10 mouse cellular contexts compared by ENCODE assay signal in the genomic region with DNA sequence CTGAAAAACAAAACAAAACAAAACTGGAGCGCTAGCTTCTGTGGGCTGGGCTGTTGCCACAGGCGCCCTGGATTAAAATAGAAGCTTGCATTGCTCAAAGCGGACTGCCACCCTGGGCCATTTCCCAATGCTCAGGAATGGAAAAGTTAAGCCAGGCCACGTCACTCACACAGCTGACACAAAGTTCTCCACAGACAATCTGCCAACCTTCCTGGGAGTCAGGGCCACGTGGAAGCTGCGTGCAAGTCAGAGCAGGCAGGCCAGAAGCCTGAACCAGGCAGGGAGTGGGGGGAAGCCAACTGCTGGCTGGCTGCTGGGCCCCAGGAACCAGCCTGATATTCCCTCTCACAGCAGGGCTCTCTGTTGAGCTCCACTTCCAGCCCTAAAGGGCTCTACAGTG. TPM values are rescaled to one million over a fixed set of nuclear protein-coding genes. Genes with fewer than 3 reads are reported as not detected.
DNase-seq lines count a peak whose midpoint lies in the region; ATAC-seq and TF ChIP-seq lines count a peak whose summit lies in the region.
"Had no signal": no experiment of that assay in that cellular context is flagged by ENCODE, and none has a peak within 500 bp of the region (broad histone marks: within the 10 kb centered on the region; RNA-seq: fewer than 3 reads in every experiment).

No protein-coding gene starts in this region.

- peaks cover 22% of the 10 kb centered on the region for H3K4me1 ChIP-seq in liver, adult 2 months (ENCODE audit: control insufficient read depth, insufficient read depth, low read length)
- no peaks in the 10 kb centered on the region for H3K4me1 ChIP-seq in liver, embryonic 11.5 days (replicated peaks; ENCODE audit: control insufficient read depth, insufficient read depth, low read length)
- no peaks in the 10 kb centered on the region for H3K4me1 ChIP-seq in intestine, postnatal 0 days (replicated peaks; ENCODE audit: control insufficient read depth, insufficient read depth, low read length)
- no peaks in the 10 kb centered on the region for H3K4me1 ChIP-seq in hindbrain, embryonic 14.5 days (replicated peaks; ENCODE audit: control insufficient read depth, insufficient read depth, low read length)
- H3K4me1 ChIP-seq: forebrain, embryonic 13.5 days had no signal

- H3K27ac ChIP-seq in liver, adult 2 months (replicated peaks; ENCODE audit: insufficient read depth, low read depth, low read length), result peak overlapping the region; percentile 93
- H3K27ac ChIP-seq in liver, embryonic 11.5 days (ENCODE audit: low read depth, low read length), result no peak overlapping the region
- no peak overlapping the region for H3K27ac ChIP-seq in intestine, postnatal 0 days (ENCODE audit: low read depth, low read length)
- no peak overlapping the region for H3K27ac ChIP-seq in hindbrain, embryonic 14.5 days
- H3K27ac ChIP-seq: forebrain, embryonic 13.5 days had no signal

- no peak for TF ChIP-seq CTCF in liver, adult 2 months (IDR thresholded peaks at IDR 0.05; ENCODE audit: low read depth, low read length)
- no peak for TF ChIP-seq CTCF in intestine, postnatal 0 days (IDR thresholded peaks at IDR 0.05; ENCODE audit: low read depth)

- no peak for ATAC-seq in liver, embryonic 11.5 days (replicated peaks; ENCODE audit: low FRiP score)
- peak; percentile 30; the same call in 1 of the 2 replicates for ATAC-seq in common myeloid progenitor, adult 5-6 weeks (replicated peaks; ENCODE audit: low read depth, poor library complexity, severe bottlenecking)
- ATAC-seq in megakaryocyte progenitor cell, adult 5-6 weeks (replicated peaks; ENCODE audit: poor library complexity), result peak; percentile 74
- no peak for ATAC-seq in intestine, postnatal 0 days
- ATAC-seq in hindbrain, embryonic 14.5 days (ENCODE audit: low FRiP score), result no peak
- ATAC-seq: forebrain, embryonic 13.5 days had no signal

- peak overlapping the region; percentile 64 for H3K9ac ChIP-seq in liver, adult 2 months (ENCODE audit: low read depth, low read length)
- no peak overlapping the region for H3K9ac ChIP-seq in liver, embryonic 11.5 days (ENCODE audit: low read depth, low read length)
- H3K9ac ChIP-seq in intestine, postnatal 0 days (ENCODE audit: low read depth, low read length), result no peak overlapping the region
- no peak overlapping the region for H3K9ac ChIP-seq in hindbrain, embryonic 14.5 days
- H3K9ac ChIP-seq: forebrain, embryonic 13.5 days had no signal

- DNase-seq in liver, adult 2 months (ENCODE audit: extremely low read depth, low read depth, low spot score), result peak; percentile 99
- no peak for DNase-seq in liver, embryonic 11.5 days (ENCODE audit: low spot score)
- DNase-seq in heart, postnatal 14 days, result peak; percentile 57 to 70
- DNase-seq in hindbrain, embryonic 14.5 days (ENCODE audit: low spot score), result no peak

- WGBS in liver, adult 2 months, result 22% methylated on average over 6 of the region's 6 CpGs
- 76% methylated on average over 6 of the region's 6 CpGs for WGBS in liver, embryonic 11.5 days
- WGBS in intestine, postnatal 0 days, result 83% methylated on average over 6 of the region's 6 CpGs
- 60% methylated on average over 6 of the region's 6 CpGs for WGBS in hindbrain, embryonic 14.5 days

- no peaks in the 10 kb centered on the region for H3K79me2 ChIP-seq in liver, adult 2 months (ENCODE audit: control insufficient read depth, insufficient read depth, low read length)

- no peak for TF ChIP-seq POLR2A in liver, adult 2 months (IDR thresholded peaks at IDR 0.05; ENCODE audit: extremely low read depth, insufficient read depth, low read length)

- H3K4me3 ChIP-seq in liver, adult 2 months (ENCODE audit: insufficient read depth, low read depth, low read length), result no peak overlapping the region
- H3K4me3 ChIP-seq in liver, embryonic 11.5 days (ENCODE audit: low read depth, low read length), result no peak overlapping the region
- H3K4me3 ChIP-seq in intestine, postnatal 0 days (ENCODE audit: low read depth, low read length), result no peak overlapping the region
- H3K4me3 ChIP-seq in hindbrain, embryonic 14.5 days (replicated peaks; ENCODE audit: low read length), result no peak overlapping the region
- H3K4me3 ChIP-seq: forebrain, embryonic 13.5 days had no signal

- intact Hi-C loops in heart, postnatal 14 days (cut with DNase I), result no loop called here

- H3K4me2 ChIP-seq in liver, embryonic 11.5 days, result no peak overlapping the region
- no peak overlapping the region for H3K4me2 ChIP-seq in intestine, postnatal 0 days (replicated peaks; ENCODE audit: low read depth)
- H3K4me2 ChIP-seq in hindbrain, embryonic 14.5 days (replicated peaks), result no peak overlapping the region
- H3K4me2 ChIP-seq: forebrain, embryonic 13.5 days had no signal

- H3K27me3 ChIP-seq in liver, adult 2 months (ENCODE audit: control insufficient read depth, insufficient read depth, low read length), result no peaks in the 10 kb centered on the region
- no peaks in the 10 kb centered on the region for H3K27me3 ChIP-seq in liver, embryonic 11.5 days (replicated peaks; ENCODE audit: control insufficient read depth, insufficient read depth, low read length)
- no peaks in the 10 kb centered on the region for H3K27me3 ChIP-seq in intestine, postnatal 0 days (replicated peaks; ENCODE audit: control insufficient read depth, insufficient read depth, low read length)
- no peaks in the 10 kb centered on the region for H3K27me3 ChIP-seq in hindbrain, embryonic 14.5 days (ENCODE audit: control insufficient read depth, insufficient read depth, low read length)
- H3K27me3 ChIP-seq: forebrain, embryonic 13.5 days had no signal

- H3K9me3 ChIP-seq in liver, embryonic 11.5 days (ENCODE audit: control insufficient read depth, low read length), result no peaks in the 10 kb centered on the region
- H3K9me3 ChIP-seq in intestine, postnatal 0 days (ENCODE audit: control insufficient read depth), result no peaks in the 10 kb centered on the region
- H3K9me3 ChIP-seq in hindbrain, embryonic 14.5 days (ENCODE audit: control insufficient read depth, low read length), result no peaks in the 10 kb centered on the region
- H3K9me3 ChIP-seq: forebrain, embryonic 13.5 days had no signal

- H3K36me3 ChIP-seq in liver, adult 2 months (ENCODE audit: control insufficient read depth, insufficient read depth, low read length), result no peaks in the 10 kb centered on the region
- no peaks in the 10 kb centered on the region for H3K36me3 ChIP-seq in liver, embryonic 11.5 days (ENCODE audit: control insufficient read depth, insufficient read depth, low read length)
- no peaks in the 10 kb centered on the region for H3K36me3 ChIP-seq in intestine, postnatal 0 days (ENCODE audit: control insufficient read depth, insufficient read depth)
- no peaks in the 10 kb centered on the region for H3K36me3 ChIP-seq in hindbrain, embryonic 14.5 days (replicated peaks; ENCODE audit: control insufficient read depth, insufficient read depth)

RNA-seq across cellular contexts. Expression of a gene that starts 2.8 kb away (rescaled TPM):
- total RNA-seq in liver, adult 2 months (2014; rRNA removed), result 0.20 and 3.6 TPM in 2 replicates
- polyA plus RNA-seq in liver, adult 2 months (2012; rRNA removed), result 0.56 and 1.8 TPM in 2 replicates
- not detected in 2 replicates for polyA plus RNA-seq in liver, embryonic 11.5 days (2014; fragmentation: Nextera tagmentation; extraction: Ambion mirVana)
- 0.05 TPM in 1 of 2 replicates, not detected in the other for total RNA-seq in common myeloid progenitor, adult 5-6 weeks (2017)
- total RNA-seq in heart, postnatal 14 days (2021), result not detected
- total RNA-seq in megakaryocyte progenitor cell, adult 5-6 weeks (2015), result 0.24 TPM in 1 of 2 replicates, not detected in the other
- total RNA-seq in megakaryocyte progenitor cell, adult 5-6 weeks (2017), result 0.30 TPM in 1 of 2 replicates, not detected in the other
- not detected in 2 replicates for polyA plus RNA-seq in intestine, postnatal 0 days (2015; fragmentation: Nextera tagmentation; extraction: Ambion mirVana)
- polyA plus RNA-seq in hindbrain, embryonic 14.5 days (2014; fragmentation: Nextera tagmentation; extraction: Ambion mirVana), result not detected in 2 replicates
- polyA plus RNA-seq: forebrain, embryonic 13.5 days; testis, adult 2 months had no signal

RNA-seq across cellular contexts. Expression of a gene that starts 27.8 kb away (rescaled TPM):
- 0.18 and 0.34 TPM in 2 replicates for total RNA-seq in liver, adult 2 months (2014; rRNA removed)
- 0.11 and 1.3 TPM in 2 replicates for polyA plus RNA-seq in liver, adult 2 months (2012; rRNA removed)
- polyA plus RNA-seq in liver, embryonic 11.5 days (2014; fragmentation: Nextera tagmentation; extraction: Ambion mirVana), result not detected in 2 replicates
- total RNA-seq in common myeloid progenitor, adult 5-6 weeks (2017), result not detected in 2 replicates
- under 1 TPM in 1 of 2 experiments, not detected in 1; 0.07 TPM for total RNA-seq in heart, postnatal 14 days (2021)
- not detected in 2 replicates for total RNA-seq in megakaryocyte progenitor cell, adult 5-6 weeks (2015)
- not detected in 2 replicates for total RNA-seq in megakaryocyte progenitor cell, adult 5-6 weeks (2017)
- polyA plus RNA-seq in intestine, postnatal 0 days (2015; fragmentation: Nextera tagmentation; extraction: Ambion mirVana), result not detected in 2 replicates
- polyA plus RNA-seq in hindbrain, embryonic 14.5 days (2014; fragmentation: Nextera tagmentation; extraction: Ambion mirVana), result 0.22 TPM in 1 of 2 replicates, not detected in the other
- polyA plus RNA-seq: forebrain, embryonic 13.5 days had no signal

RNA-seq across cellular contexts. Expression of a gene that starts 51.6 kb away (rescaled TPM):
- 47.7 and 49.9 TPM in 2 replicates for total RNA-seq in liver, adult 2 months (2014; rRNA removed)
- 107 and 114 TPM in 2 replicates for polyA plus RNA-seq in liver, adult 2 months (2012; rRNA removed)
- 2.7 and 3.0 TPM in 2 replicates for polyA plus RNA-seq in liver, embryonic 11.5 days (2014; fragmentation: Nextera tagmentation; extraction: Ambion mirVana)
- total RNA-seq in common myeloid progenitor, adult 5-6 weeks (2017), result not detected in 2 replicates
- not detected for total RNA-seq in heart, postnatal 14 days (2021)
- 0.22 TPM in 1 of 2 replicates, not detected in the other for total RNA-seq in megakaryocyte progenitor cell, adult 5-6 weeks (2015)
- total RNA-seq in megakaryocyte progenitor cell, adult 5-6 weeks (2017), result not detected in 2 replicates
- polyA plus RNA-seq in intestine, postnatal 0 days (2015; fragmentation: Nextera tagmentation; extraction: Ambion mirVana), result not detected in 2 replicates
- polyA plus RNA-seq in hindbrain, embryonic 14.5 days (2014; fragmentation: Nextera tagmentation; extraction: Ambion mirVana), result not detected in 2 replicates
- polyA plus RNA-seq: forebrain, embryonic 13.5 days; testis, adult 2 months had no signal

RNA-seq across cellular contexts. Expression of a gene that starts 59.5 kb away (rescaled TPM):
- not detected in 2 replicates for total RNA-seq in liver, adult 2 months (2014; rRNA removed)
- 0.04 TPM in 1 of 2 replicates, not detected in the other for polyA plus RNA-seq in liver, adult 2 months (2012; rRNA removed)
- polyA plus RNA-seq in liver, embryonic 11.5 days (2014; fragmentation: Nextera tagmentation; extraction: Ambion mirVana), result not detected in 2 replicates
- not detected in 2 replicates for total RNA-seq in common myeloid progenitor, adult 5-6 weeks (2017)
- total RNA-seq in heart, postnatal 14 days (2021), result not detected
- not detected in 2 replicates for total RNA-seq in megakaryocyte progenitor cell, adult 5-6 weeks (2015)
- total RNA-seq in megakaryocyte progenitor cell, adult 5-6 weeks (2017), result not detected in 2 replicates
- 0.18 and 0.24 TPM in 2 replicates for polyA plus RNA-seq in intestine, postnatal 0 days (2015; fragmentation: Nextera tagmentation; extraction: Ambion mirVana)
- polyA plus RNA-seq in hindbrain, embryonic 14.5 days (2014; fragmentation: Nextera tagmentation; extraction: Ambion mirVana), result not detected in 2 replicates
- polyA plus RNA-seq: forebrain, embryonic 13.5 days; large intestine, adult 2 months had no signal

Comparison
In these comparisons a context has a peak if more than half of its experiments do, and no peak if none do; other contexts are left out.
1. DNase-seq: peak in liver, adult 2 months (single experiment) and heart, postnatal 14 days (2 of 2); none in liver, embryonic 11.5 days (single experiment) and hindbrain, embryonic 14.5 days (single experiment).
2. ATAC-seq: peak in common myeloid progenitor, adult 5-6 weeks (single experiment) and megakaryocyte progenitor cell, adult 5-6 weeks (single experiment); none in liver, embryonic 11.5 days (single experiment), intestine, postnatal 0 days (single experiment) and hindbrain, embryonic 14.5 days (single experiment).
3. RNA of a gene that starts 51.6 kb away (total RNA-seq): 47.7 to 49.9 TPM in liver, adult 2 months; 0.22 TPM in megakaryocyte progenitor cell, adult 5-6 weeks, not detected in common myeloid progenitor, adult 5-6 weeks and not detected in heart, postnatal 14 days; every median in the first group is over 10 times any median in the second.